Mouse (Mus musculus) thymus, adult 18-20 months (tissue): Measurements from ENCODE around the gene Ccdc170.

ENCODE experiments used
- DNase-seq, 2 experiments: peaks; one replicate each; pipeline ENCODE4 v3.0.0; 2022; ENCODE audit warnings: mixed read lengths in 2 of 2

Ccdc170 gene

GRCm38 (mm10) chr10:4602466-4602865 lies 120.2 kb downstream of the Ccdc170 start:
- no peak for DNase-seq

GRCm38 (mm10) chr10:4604527-4605209 lies 122.4 kb downstream of the Ccdc170 start:
- DNase-seq, result no peak

- no peak for DNase-seq
Measured at GRCm38 (mm10) chr10:4610234-4610633, 127.9 kb downstream of the Ccdc170 start.

DNA sequence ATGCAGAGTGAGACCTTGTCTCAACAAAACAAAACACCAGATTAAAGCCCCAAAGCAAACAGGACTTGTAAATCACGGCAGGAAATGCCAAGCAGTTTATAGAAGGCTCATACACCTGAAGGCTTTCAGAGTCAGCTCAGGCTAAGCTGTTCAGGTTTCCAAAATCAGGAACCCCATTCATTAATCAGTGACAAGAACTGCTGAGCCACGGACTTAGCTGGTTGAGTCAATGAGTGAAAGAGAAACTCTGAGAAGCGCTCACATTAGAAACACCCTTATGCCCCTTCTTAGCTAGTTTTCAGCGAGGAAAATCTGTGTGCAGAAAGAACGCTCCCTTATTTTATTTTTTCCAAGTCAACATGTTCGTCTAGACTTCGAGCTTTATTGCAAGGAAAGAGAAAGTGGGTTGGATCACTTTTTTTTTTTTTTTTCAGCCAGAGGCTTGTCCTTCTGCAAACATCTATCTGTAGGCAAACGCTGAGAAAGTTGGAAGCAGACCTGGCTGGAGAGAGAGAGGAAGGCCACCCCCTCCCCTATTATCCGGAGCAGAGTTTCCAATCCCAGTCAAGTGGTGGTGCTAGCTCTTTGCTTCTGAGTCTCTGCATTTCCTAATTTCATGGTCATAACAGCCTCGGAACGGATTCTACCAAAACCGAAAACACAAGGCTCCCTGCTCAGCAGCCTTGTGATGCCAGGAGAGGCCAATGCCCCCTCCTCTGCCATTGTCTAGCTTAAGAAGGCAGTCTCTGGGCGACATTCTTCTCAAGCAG lies 129.3 kb downstream of the Ccdc170 start, which contains the start of gene Esr1:
Gene Esr1 (plus strand): TSS at position 208 of the 770 bp plus-strand sequence.
- peak in 1 of 2 experiments; percentile 23 for DNase-seq
